Mouse (Mus musculus) adipose tissue, adult 10 weeks (tissue): ENCODE results near the gene Cdyl. TPM values are rescaled to one million over a fixed set of nuclear protein-coding genes. Genes with fewer than 3 reads are reported as not detected.

ENCODE experiments used
- polyA plus RNA-seq: library from polyadenylated mRNA; stranded (reverse); fragments of 350-450 nt; fragmentation: Illumina TruSeq; extraction: RNeasy Lipid Tissue Mini Kit (QIAGEN cat#74804); gene quantifications from one replicate; pipeline ENCODE4 v1.2.3, GENCODE M21; 2014; ENCODE audit warnings: low read depth, low replicate concordance

The Cdyl gene
- 11.7 TPM for polyA plus RNA-seq

GRCm38 (mm10) chr13:35659406-35659985, at the start of gene Cdyl:
Gene Cdyl, plus strand, starts transcription at chr13:35659833.

GRCm38 (mm10) chr13:35905879-35906481, 246.3 kb downstream of the Cdyl start, which contains the start of gene Rpp40:
Gene Rpp40, minus strand, starts transcription at chr13:35906359.

Other genes with a start within 250 kb of the Cdyl start
- gene Rpp40, start 246.5 kb downstream of the Cdyl start, polyA plus RNA-seq = 6.7 TPM